Mouse (Mus musculus) intestine, postnatal 0 days (tissue): ENCODE measurements at regions not wholly inside any gene's neighbourhood (a gene's known extent, or its start where the extent isn't known, plus 50 kb on each side); places are given as distances from the start of the nearest gene placed in this dataset.

Experiments
- ATAC-seq: fragments of 200-750 bp; cut with Nextera tagmentation; 2 replicates; pipeline ENCODE4 v1.8.0; 2017; ENCODE audit warnings: mild to moderate bottlenecking, moderate TSS enrichment, moderate library complexity
- H3K27ac ChIP-seq: fragments of 300-500 bp; sonication (generic); 2 replicates; pipeline ENCODE4 v1.5.1; 2014; ENCODE audit warnings: mild to moderate bottlenecking, low read depth, low read length, moderate library complexity
- H3K27me3 ChIP-seq: fragments of 300-500 bp; sonication (generic); replicated peaks from 2 replicates; pipeline ENCODE4 v1.6.1; 2014; ENCODE audit warnings: low read length, mixed read lengths; ENCODE audit not compliant: control insufficient read depth, insufficient read depth
- H3K36me3 ChIP-seq: fragments of 300-500 bp; sonication (generic); 2 replicates; pipeline ENCODE4 v1.6.1; 2014; ENCODE audit warnings: mild to moderate bottlenecking, moderate library complexity; ENCODE audit not compliant: control insufficient read depth, insufficient read depth
- H3K4me1 ChIP-seq: fragments of 300-500 bp; sonication (generic); replicated peaks from 2 replicates; pipeline ENCODE4 v1.6.1; 2014; ENCODE audit warnings: antibody characterized with exemption, low read length, mixed read lengths; ENCODE audit not compliant: control insufficient read depth, insufficient read depth
- H3K4me2 ChIP-seq: fragments of 300-500 bp; sonication (generic); replicated peaks from 2 replicates; pipeline ENCODE4 v1.6.1; 2014; ENCODE audit warnings: low read depth, mild to moderate bottlenecking, moderate library complexity
- H3K4me3 ChIP-seq: fragments of 300-500 bp; sonication (generic); 2 replicates; pipeline ENCODE4 v1.5.1; 2014; ENCODE audit warnings: low read depth, low read length
- H3K9ac ChIP-seq: fragments of 300-500 bp; sonication (generic); 2 replicates; pipeline ENCODE4 v1.6.1; 2014; ENCODE audit warnings: mild to moderate bottlenecking, low read depth, low read length
- H3K9me3 ChIP-seq: fragments of 300-500 bp; sonication (generic); 2 replicates; pipeline ENCODE4 v1.6.1; 2016; ENCODE audit warnings: mixed run types; ENCODE audit not compliant: control insufficient read depth
- CTCF ChIP-seq: sonication (generic); IDR thresholded peaks from 2 replicates; pipeline ENCODE4 v1.5.1; 2016; ENCODE audit warnings: low read depth, mild to moderate bottlenecking, control low read depth, antibody characterized with exemption, moderate library complexity
- WGBS: fragments of 180-500 bp; shearing (Covaris S2); extraction: QIAGEN DNeasy Blood & Tissue Kit; methylation state at CpG from one replicate; pipeline ENCODE4 v1.1.7; 2014; 5-methylcytosine and 5-hydroxymethylcytosine counted together

DNA sequence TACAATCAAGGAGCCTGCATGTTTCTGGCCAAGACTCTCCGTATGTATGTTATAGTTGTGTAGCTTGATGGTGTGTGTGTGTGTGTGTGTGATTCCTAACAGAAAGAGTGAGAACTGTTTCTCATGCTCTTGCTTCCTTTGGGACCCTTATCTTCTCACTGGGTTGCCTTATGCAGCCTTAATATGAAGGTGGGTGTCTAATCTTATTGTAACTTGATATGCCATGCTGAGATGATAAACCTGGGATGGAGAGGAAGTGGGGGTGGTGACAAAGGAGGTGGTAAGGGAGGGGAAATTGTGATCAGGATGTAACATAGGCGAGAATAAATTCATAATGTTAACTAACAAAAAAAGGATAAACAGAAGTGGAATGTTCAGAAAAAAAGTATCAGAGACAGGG is 791.3 kb downstream of the Kcnj2 start:
- no peak for TF ChIP-seq CTCF
- Histone ChIP-seq H3K9ac (no peak overlapping the region), H3K9me3 (no peaks in the 10 kb centered on the region), H3K27ac (no peak overlapping the region), H3K4me3 (no peak overlapping the region), H3K4me1 (no peaks in the 10 kb centered on the region), H3K36me3 (no peaks in the 10 kb centered on the region), H3K4me2 (no peak overlapping the region), H3K27me3 (no peaks in the 10 kb centered on the region)
- no peak for ATAC-seq
- WGBS, result 60% methylated on average over 2 of the region's 2 CpGs

DNA sequence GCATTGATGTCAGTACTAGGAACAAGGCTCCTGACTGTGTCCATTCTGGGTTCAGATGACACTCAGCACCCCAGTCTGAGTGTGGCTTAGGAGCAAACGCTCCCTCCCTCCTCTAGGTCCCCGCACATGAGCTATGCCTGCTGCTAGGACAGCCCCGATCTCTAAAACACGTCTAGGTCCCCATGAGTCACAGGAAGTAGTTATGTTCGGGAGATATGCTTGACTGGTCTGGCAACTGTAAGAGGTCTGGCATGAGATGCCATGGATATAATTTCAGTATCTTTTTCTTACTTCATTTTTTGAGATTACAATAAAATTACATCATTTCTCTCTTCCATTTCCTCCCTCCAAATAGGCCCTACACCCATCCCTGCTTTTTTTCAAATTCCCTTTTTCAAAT is 792.1 kb downstream of the Kcnj2 start:
- 73% methylated on average over 5 of the region's 5 CpGs for WGBS
- no peaks in the 10 kb centered on the region for H3K27me3 ChIP-seq
- no peaks in the 10 kb centered on the region for H3K9me3 ChIP-seq
- no peaks in the 10 kb centered on the region for H3K36me3 ChIP-seq
- H3K9ac ChIP-seq, result no peak overlapping the region
- H3K27ac ChIP-seq, result no peak overlapping the region
- H3K4me2 ChIP-seq, result no peak overlapping the region
- no peak for ATAC-seq
- TF ChIP-seq CTCF, result no peak
- no peaks in the 10 kb centered on the region for H3K4me1 ChIP-seq
- H3K4me3 ChIP-seq, result no peak overlapping the region

DNA sequence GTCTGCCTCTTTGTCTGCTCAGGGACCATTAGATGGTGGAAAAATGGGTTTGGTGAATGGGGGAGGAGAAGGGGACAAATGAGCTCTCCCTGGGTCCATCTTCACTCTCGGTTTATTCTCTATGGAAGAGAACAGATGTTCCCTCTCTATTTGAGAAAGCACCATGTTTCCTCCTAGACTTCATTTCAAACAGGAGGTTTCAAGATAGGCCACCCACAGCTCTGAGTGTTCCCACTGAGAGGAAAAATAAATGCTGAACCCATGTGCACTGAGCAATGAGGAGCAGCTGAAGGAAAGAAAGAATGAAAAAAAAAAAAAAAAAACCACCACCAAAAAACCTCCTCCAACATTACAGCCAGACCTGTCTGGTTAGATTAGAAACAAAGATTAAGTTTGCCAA is 799.2 kb downstream of the Kcnj2 start:
- no peaks in the 10 kb centered on the region for H3K27me3 ChIP-seq
- H3K36me3 ChIP-seq, result no peaks in the 10 kb centered on the region
- no peaks in the 10 kb centered on the region for H3K4me1 ChIP-seq
- ATAC-seq, result no peak
- TF ChIP-seq CTCF, result no peak
- no peaks in the 10 kb centered on the region for H3K9me3 ChIP-seq
- 48% methylated on average over 1 of the region's 1 CpGs for WGBS
- no peak overlapping the region for H3K4me3 ChIP-seq
- H3K9ac ChIP-seq, result no peak overlapping the region
- H3K27ac ChIP-seq, result no peak overlapping the region
- no peak overlapping the region for H3K4me2 ChIP-seq

- H3K27ac ChIP-seq, result no peak overlapping the region
Observed at GRCm38 (mm10) chr11:111875406-111875805, 809.4 kb downstream of the Kcnj2 start.

DNA sequence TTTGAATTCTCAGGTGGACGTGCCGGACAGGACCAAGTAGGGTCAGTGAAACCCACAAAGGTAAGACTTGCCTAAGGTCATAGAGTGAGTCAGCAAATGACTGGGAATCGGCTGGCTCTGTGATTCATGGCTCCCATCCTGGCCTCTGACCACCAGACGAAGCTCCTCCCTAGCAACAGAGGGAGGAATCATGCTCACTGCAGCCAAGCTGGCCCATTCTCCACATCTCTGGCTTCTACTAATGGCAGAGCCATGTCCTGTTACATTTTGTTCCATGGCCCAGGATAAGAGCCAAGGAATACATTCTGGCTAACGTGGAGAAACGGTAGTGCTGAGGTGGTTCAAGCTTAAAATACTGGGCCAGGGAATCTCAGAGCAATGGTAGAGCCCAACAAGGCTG is 814.2 kb downstream of the Kcnj2 start:
- no peak overlapping the region for H3K4me2 ChIP-seq
- no peaks in the 10 kb centered on the region for H3K36me3 ChIP-seq
- H3K4me1 ChIP-seq, result no peaks in the 10 kb centered on the region
- H3K4me3 ChIP-seq, result no peak overlapping the region
- no peak for TF ChIP-seq CTCF
- H3K27ac ChIP-seq, result no peak overlapping the region
- H3K9me3 ChIP-seq, result no peaks in the 10 kb centered on the region
- 87% methylated on average over 6 of the region's 6 CpGs for WGBS
- ATAC-seq, result no peak
- H3K9ac ChIP-seq, result no peak overlapping the region
- H3K27me3 ChIP-seq, result no peaks in the 10 kb centered on the region

More at GRCm38 (mm10) chr11:111875406-111875805, 809.4 kb downstream of the Kcnj2 start:
- WGBS, result 90% methylated on average over 4 of the region's 4 CpGs
- Histone ChIP-seq H3K36me3 (no peaks in the 10 kb centered on the region), H3K4me1 (no peaks in the 10 kb centered on the region), H3K4me3 (no peak overlapping the region), H3K9me3 (no peaks in the 10 kb centered on the region), H3K4me2 (no peak overlapping the region), H3K9ac (no peak overlapping the region), H3K27me3 (no peaks in the 10 kb centered on the region)
- TF ChIP-seq CTCF, result no peak
- ATAC-seq, result no peak

- H3K4me1 ChIP-seq, result no peaks in the 10 kb centered on the region
- TF ChIP-seq CTCF, result no peak
- no peak overlapping the region for H3K27ac ChIP-seq
- no peaks in the 10 kb centered on the region for H3K36me3 ChIP-seq
- no peak for ATAC-seq
- H3K27me3 ChIP-seq, result no peaks in the 10 kb centered on the region
- 59% methylated on average over 3 of the region's 3 CpGs for WGBS
- no peak overlapping the region for H3K4me3 ChIP-seq
- H3K9me3 ChIP-seq, result no peaks in the 10 kb centered on the region
- H3K4me2 ChIP-seq, result no peak overlapping the region
- no peak overlapping the region for H3K9ac ChIP-seq
Observed at GRCm38 (mm10) chr11:111890026-111890425, 824.1 kb downstream of the Kcnj2 start.

DNA sequence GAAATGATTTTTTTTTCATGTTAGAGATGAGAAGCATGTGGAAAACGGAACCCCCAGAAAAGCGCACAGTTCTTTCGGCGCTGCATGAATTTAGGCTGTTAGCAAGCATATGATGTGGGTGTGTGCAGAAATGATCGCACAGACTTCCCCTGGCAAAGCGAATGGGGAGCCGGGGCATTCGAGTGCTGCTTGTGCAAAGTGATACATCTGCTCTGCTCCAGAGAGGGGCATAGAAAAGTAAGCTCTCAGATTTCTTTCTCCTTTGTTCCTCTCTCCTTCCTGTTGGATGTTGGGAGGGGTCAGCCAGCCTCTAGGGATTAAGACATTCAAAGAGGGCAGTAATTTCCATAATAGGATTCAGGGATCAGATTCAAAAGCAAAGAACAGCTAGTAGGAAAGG is 827.9 kb downstream of the Kcnj2 start:
- Histone ChIP-seq H3K4me3 (no peak overlapping the region), H3K9ac (no peak overlapping the region), H3K27me3 (no peaks in the 10 kb centered on the region), H3K27ac (no peak overlapping the region), H3K4me1 (no peaks in the 10 kb centered on the region), H3K9me3 (no peaks in the 10 kb centered on the region), H3K4me2 (no peak overlapping the region), H3K36me3 (no peaks in the 10 kb centered on the region)
- no peak for TF ChIP-seq CTCF
- 54% methylated on average over 8 of the region's 8 CpGs for WGBS
- ATAC-seq, result no peak
